Mouse (Mus musculus) left cerebral cortex, adult 18-20 months (tissue): Measurements from ENCODE around the gene Kat6b. TPM values are rescaled to one million over a fixed set of nuclear protein-coding genes. Genes with fewer than 3 reads are reported as not detected.
A peak's percentile ranks its signal among the peaks of the same experiment; 100 is the strongest.

Experiments used
- DNase-seq, 2 experiments: peaks; one replicate each; pipeline ENCODE4 v3.0.0; 2021 to 2022; ENCODE audit warnings: low spot score in 2 of 2, mixed read lengths in 1 of 2
- total RNA-seq, 2 experiments: library from RNA; stranded (reverse); gene quantifications; 2 replicates each; pipeline ENCODE4 v1.2.3; 2021

The Kat6b gene
- total RNA-seq, 2 experiments from 2014 or later: 126 to 132 TPM

- peak in 1 of 2 experiments; percentile 37 for DNase-seq
Observed at GRCm38 (mm10) chr14:21558440-21559131, 77.4 kb downstream of the Kat6b start.

- DNase-seq: no peak
Observed at GRCm38 (mm10) chr14:21559447-21559846, 78.2 kb downstream of the Kat6b start.

- DNase-seq: no peak
Observed at GRCm38 (mm10) chr14:21560481-21561209, 79.4 kb downstream of the Kat6b start.

GRCm38 (mm10) chr14:21561396-21562065, 80.3 kb downstream of the Kat6b start:
- DNase-seq: no peak

- DNase-seq: no peak
Observed at GRCm38 (mm10) chr14:21563584-21564118, 82.4 kb downstream of the Kat6b start.

GRCm38 (mm10) chr14:21565541-21566353, 84.5 kb downstream of the Kat6b start:
- peak in 1 of 2 experiments; percentile 51 for DNase-seq

- no peak for DNase-seq
Observed at GRCm38 (mm10) chr14:21567293-21567984, 86.2 kb downstream of the Kat6b start.

- no peak for DNase-seq
Observed at GRCm38 (mm10) chr14:21568821-21569220, 87.6 kb downstream of the Kat6b start.

- DNase-seq: no peak
Observed at GRCm38 (mm10) chr14:21574686-21575309, 93.6 kb downstream of the Kat6b start.

- DNase-seq: no peak
Observed at GRCm38 (mm10) chr14:21576867-21577266, 95.6 kb downstream of the Kat6b start.

- no peak for DNase-seq
Observed at GRCm38 (mm10) chr14:21581198-21581597, 100.0 kb downstream of the Kat6b start.

- DNase-seq: no peak
Observed at GRCm38 (mm10) chr14:21582301-21582700, 101.1 kb downstream of the Kat6b start.

- peak; percentile 54 to 62 for DNase-seq
Observed at GRCm38 (mm10) chr14:21583051-21583450, 101.8 kb downstream of the Kat6b start.

GRCm38 (mm10) chr14:21583868-21584267, 102.6 kb downstream of the Kat6b start:
- DNase-seq: no peak

- DNase-seq: no peak
Observed at GRCm38 (mm10) chr14:21584468-21585135, 103.4 kb downstream of the Kat6b start.

- no peak for DNase-seq
Observed at GRCm38 (mm10) chr14:21585491-21586251, 104.4 kb downstream of the Kat6b start.

- no peak for DNase-seq
Observed at GRCm38 (mm10) chr14:21586481-21587118, 105.4 kb downstream of the Kat6b start.

- DNase-seq: no peak
Observed at GRCm38 (mm10) chr14:21587931-21588330, 106.7 kb downstream of the Kat6b start.
